Mouse (Mus musculus): ENCODE measurements around the gene Cers6.

GRCm38 (mm10) chr2:68873653-68874441, 12.6 kb downstream of the Cers6 start:
- TF ChIP-seq CTCF (IDR thresholded peaks at IDR 0.05; ENCODE audit: control insufficient read depth, insufficient read depth, insufficient read length) = no peak
- TF ChIP-seq USF1 (IDR thresholded peaks at IDR 0.05; ENCODE audit: low read depth) = peak; percentile 65
- no peak for TF ChIP-seq MAX (IDR thresholded peaks at IDR 0.05)
- TF ChIP-seq MYOD1 (IDR thresholded peaks at IDR 0.05; ENCODE audit: control insufficient read depth, insufficient read length, low read depth) = peak; percentile 78
